Mouse (Mus musculus) megakaryocyte, embryonic 14.5 days (primary cell): Measurements from ENCODE around the gene Arhgap35. TPM values are rescaled to one million over a fixed set of nuclear protein-coding genes. Genes with fewer than 3 reads are reported as not detected.

Experiments used
- H3K27me3 ChIP-seq: replicated peaks from 2 replicates; pipeline ENCODE3; 2012; ENCODE audit warnings: inconsistent platforms
- H3K36me3 ChIP-seq: replicated peaks from 2 replicates; pipeline ENCODE3; 2012; ENCODE audit warnings: low read length, inconsistent platforms, mixed read lengths
- H3K4me1 ChIP-seq: 2 replicates; pipeline ENCODE4 v1.6.1; 2012; ENCODE audit warnings: inconsistent platforms
- H3K4me3 ChIP-seq: replicated peaks from 2 replicates; pipeline ENCODE3; 2012; ENCODE audit warnings: moderate library complexity, mild to moderate bottlenecking, inconsistent platforms
- H3K9me3 ChIP-seq: 2 replicates; pipeline ENCODE4 v1.6.1; 2012; ENCODE audit warnings: inconsistent platforms
- FLI1 ChIP-seq: IDR thresholded peaks from 2 replicates; pipeline ENCODE4 v1.6.1; 2012; ENCODE audit warnings: low read length, inconsistent platforms, mixed read lengths
- GATA1 ChIP-seq: IDR thresholded peaks from 3 replicates; pipeline ENCODE4 v1.6.1; 2012; ENCODE audit warnings: mixed read lengths, low read length, inconsistent platforms, borderline replicate concordance
- polyA plus RNA-seq: library from polyadenylated mRNA; stranded (reverse); fragments of >175 nt; gene quantifications from 2 replicates; pipeline ENCODE4 v1.2.3, GENCODE M21; 2012; ENCODE audit warnings: low replicate concordance; ENCODE audit not compliant: insufficient read depth

Arhgap35 gene
- polyA plus RNA-seq, 1 experiment, result 2.7 TPM

GRCm38 (mm10) chr7:16461151-16461550, 153.6 kb downstream of the Arhgap35 start:
- peaks cover 29% of the 10 kb centered on the region for H3K27me3 ChIP-seq
- peaks cover 6% of the 10 kb centered on the region for H3K9me3 ChIP-seq
- TF ChIP-seq FLI1 (no peak), GATA1 (no peak)
- no peak overlapping the region for H3K4me3 ChIP-seq
- peaks cover 30% of the 10 kb centered on the region for H3K36me3 ChIP-seq
- H3K4me1 ChIP-seq, result peaks cover 6% of the 10 kb centered on the region; the same call in 1 of the 2 replicates

GRCm38 (mm10) chr7:16460566-16460965, 154.2 kb downstream of the Arhgap35 start:
- no peak for TF ChIP-seq GATA1
- TF ChIP-seq FLI1, result no peak
- Histone ChIP-seq H3K27me3 (peaks cover 29% of the 10 kb centered on the region), H3K9me3 (peaks cover 6% of the 10 kb centered on the region), H3K4me1 (peaks cover 6% of the 10 kb centered on the region; the same call in 1 of the 2 replicates), H3K4me3 (peak overlapping the region; percentile 59), H3K36me3 (peaks cover 36% of the 10 kb centered on the region)

GRCm38 (mm10) chr7:16456289-16456688, 158.5 kb downstream of the Arhgap35 start:
- peaks cover 6% of the 10 kb centered on the region for H3K9me3 ChIP-seq
- H3K4me1 ChIP-seq, result peaks cover 35% of the 10 kb centered on the region
- TF ChIP-seq GATA1 (no peak), FLI1 (no peak)
- peaks cover 47% of the 10 kb centered on the region for H3K36me3 ChIP-seq
- H3K4me3 ChIP-seq, result no peak overlapping the region
- H3K27me3 ChIP-seq, result peaks cover 11% of the 10 kb centered on the region

- Histone ChIP-seq H3K36me3 (peaks cover 47% of the 10 kb centered on the region), H3K4me3 (peak overlapping the region; percentile 23), H3K9me3 (peaks cover 6% of the 10 kb centered on the region), H3K4me1 (peaks cover 30% of the 10 kb centered on the region), H3K27me3 (no peaks in the 10 kb centered on the region)
- no peak for TF ChIP-seq GATA1
- TF ChIP-seq FLI1, result no peak
Observed at GRCm38 (mm10) chr7:16455016-16455415, 159.8 kb downstream of the Arhgap35 start.

GRCm38 (mm10) chr7:16453118-16453711, 161.6 kb downstream of the Arhgap35 start:
- TF ChIP-seq FLI1 (no peak), GATA1 (no peak)
- H3K27me3 ChIP-seq, result no peaks in the 10 kb centered on the region
- H3K4me1 ChIP-seq, result peaks cover 30% of the 10 kb centered on the region
- H3K9me3 ChIP-seq, result peaks cover 3% of the 10 kb centered on the region
- peaks cover 38% of the 10 kb centered on the region for H3K36me3 ChIP-seq
- peak overlapping the region; percentile 98 for H3K4me3 ChIP-seq

- Histone ChIP-seq H3K4me3 (peak within 1 kb of the TSS; percentile 98), H3K27me3 (no peaks in the 10 kb centered on the region), H3K9me3 (no peaks in the 10 kb centered on the region), H3K36me3 (peaks cover 32% of the 10 kb centered on the region), H3K4me1 (peaks cover 30% of the 10 kb centered on the region)
- TF ChIP-seq GATA1 (no peak), FLI1 (no peak)
Observed at GRCm38 (mm10) chr7:16452587-16453073, 162.2 kb downstream of the Arhgap35 start, which contains the start of gene Tmem160. Tmem160 (plus strand) TSS chr7:16452779.

GRCm38 (mm10) chr7:16451656-16452055, 163.1 kb downstream of the Arhgap35 start:
- no peaks in the 10 kb centered on the region for H3K27me3 ChIP-seq
- no peaks in the 10 kb centered on the region for H3K9me3 ChIP-seq
- peaks cover 30% of the 10 kb centered on the region for H3K4me1 ChIP-seq
- peaks cover 22% of the 10 kb centered on the region for H3K36me3 ChIP-seq
- H3K4me3 ChIP-seq, result no peak overlapping the region
- TF ChIP-seq GATA1, result no peak
- no peak for TF ChIP-seq FLI1

Other genes with a start within 250 kb of the Arhgap35 start
- gene Sae1, start 227.2 kb downstream of the Arhgap35 start, polyA plus RNA-seq, result 4.3 and 20.1 TPM in 2 replicates
- gene Zc3h4, start 214.1 kb downstream of the Arhgap35 start, polyA plus RNA-seq, result 59.1 and 96.9 TPM in 2 replicates
- 185 and 233 TPM in 2 replicates for gene Tmem160, start 162.2 kb downstream of the Arhgap35 start, polyA plus RNA-seq
- not detected in 2 replicates for gene Npas1, start 137.3 kb downstream of the Arhgap35 start, polyA plus RNA-seq
- gene Ceacam15, start 60.7 kb upstream of the Arhgap35 start, polyA plus RNA-seq, result 0.10 TPM in 1 of 2 replicates, not detected in the other
- not detected in 2 replicates for gene Ceacam9, start 106.9 kb upstream of the Arhgap35 start, polyA plus RNA-seq
- gene Ap2s1, start 123.4 kb upstream of the Arhgap35 start, polyA plus RNA-seq, result 1,190 and 1,969 TPM in 2 replicates
- 35.2 and 52.2 TPM in 2 replicates for gene Slc1a5, start 166.3 kb upstream of the Arhgap35 start, polyA plus RNA-seq
- gene Strn4, start 200.9 kb upstream of the Arhgap35 start, polyA plus RNA-seq, result 83.0 and 118 TPM in 2 replicates
- gene Fkrp, start 201.7 kb upstream of the Arhgap35 start, polyA plus RNA-seq, result 14.8 and 21.1 TPM in 2 replicates
- 54.4 and 70.1 TPM in 2 replicates for gene Prkd2, start 227.9 kb upstream of the Arhgap35 start, polyA plus RNA-seq